Mouse (Mus musculus) bone marrow macrophage, adult 2 months (primary cell): ENCODE measurements around the gene Nras.

ENCODE experiments used
- CTCF ChIP-seq: IDR thresholded peaks from 2 replicates; pipeline ENCODE4 v1.5.1; 2012; ENCODE audit warnings: low read depth, mild to moderate bottlenecking, low read length, moderate library complexity
- POLR2A ChIP-seq: IDR thresholded peaks from 2 replicates; pipeline ENCODE4 v1.6.1; 2012; ENCODE audit warnings: mild to moderate bottlenecking, low read depth, low read length, borderline replicate concordance

DNA sequence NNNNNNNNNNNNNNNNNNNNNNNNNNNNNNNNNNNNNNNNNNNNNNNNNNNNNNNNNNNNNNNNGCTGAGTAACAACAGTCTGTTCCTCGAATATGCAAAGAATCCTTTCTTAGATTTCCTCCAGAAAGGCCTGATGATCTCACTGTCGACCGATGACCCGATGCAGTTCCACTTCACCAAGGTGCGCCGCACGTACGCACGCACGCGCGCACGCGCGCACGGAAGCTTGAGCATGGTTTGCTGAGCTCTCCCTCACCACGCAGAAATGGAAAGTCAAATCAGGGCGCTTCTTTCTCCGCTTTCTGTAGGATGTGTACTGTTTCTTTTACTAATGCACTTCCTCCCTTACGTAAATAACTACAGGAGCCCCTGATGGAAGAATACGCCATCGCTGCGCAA is 40.6 kb downstream of the Nras start:
- no peak for TF ChIP-seq POLR2A
- no peak for TF ChIP-seq CTCF
